Mouse (Mus musculus) MEL (cell line): ENCODE measurements around the gene Pygb. TPM values are rescaled to one million over a fixed set of nuclear protein-coding genes. Genes with fewer than 3 reads are reported as not detected.

Experiments used
- DNase-seq: peaks from one replicate; pipeline ENCODE4 v3.0.0; 2011; ENCODE audit warnings: low read depth, low spot score
- H3K27ac ChIP-seq: 2 replicates; pipeline ENCODE4 v1.5.1; 2012; ENCODE audit warnings: low read depth, mild to moderate bottlenecking, control low read depth, low read length, moderate library complexity; ENCODE audit not compliant: control insufficient read depth
- H3K27me3 ChIP-seq, 2 experiments: fragments of 150-350 bp in 1 of 2; sonication (generic) in 1 of 2; 2 replicates each; pipeline ENCODE4 v1.6.1; 2012; ENCODE audit warnings: low read length in 2 of 2, mild to moderate bottlenecking in 2 of 2, improper control_type of control experiment in 1 of 2, moderate library complexity in 1 of 2; ENCODE audit not compliant: insufficient read depth in 2 of 2, control insufficient read depth in 1 of 2
- H3K36me3 ChIP-seq, 2 experiments: 2 replicates each; pipeline ENCODE4 v1.6.1; 2012 to 2014; ENCODE audit warnings: low read length in 2 of 2, improper control_type of control experiment in 1 of 2, inconsistent platforms in 1 of 2, mild to moderate bottlenecking in 1 of 2; ENCODE audit not compliant: insufficient read depth in 2 of 2, control insufficient read depth in 1 of 2
- H3K4me1 ChIP-seq, 2 experiments: fragments of 150-350 bp in 1 of 2; sonication (generic) in 1 of 2; 2 replicates each; pipeline ENCODE4 v1.6.1; 2012; ENCODE audit warnings: low read length in 2 of 2, improper control_type of control experiment in 1 of 2, mild to moderate bottlenecking in 1 of 2; ENCODE audit not compliant: insufficient read depth in 2 of 2, control insufficient read depth in 1 of 2
- H3K4me3 ChIP-seq, 2 experiments: fragments of 150-350 bp in 1 of 2; sonication (generic) in 1 of 2; 2 replicates each; pipeline ENCODE4 v1.5.1; 2012; ENCODE audit warnings: low read depth in 2 of 2, low read length in 2 of 2, mild to moderate bottlenecking in 2 of 2, moderate library complexity in 2 of 2, control low read depth in 1 of 2, improper control_type of control experiment in 1 of 2; ENCODE audit not compliant: control insufficient read depth in 1 of 2, insufficient read depth in 1 of 2
- H3K79me2 ChIP-seq: 2 replicates; pipeline ENCODE4 v1.6.1; 2012; ENCODE audit warnings: mild to moderate bottlenecking, low read length, moderate library complexity; ENCODE audit not compliant: control insufficient read depth, poor library complexity, insufficient read depth
- H3K9ac ChIP-seq: 2 replicates; pipeline ENCODE4 v1.6.1; 2012; ENCODE audit warnings: low read depth, mild to moderate bottlenecking, control low read depth, low read length, moderate library complexity; ENCODE audit not compliant: control insufficient read depth, poor library complexity, severe bottlenecking
- H3K9me3 ChIP-seq: fragments of 150-350 bp; sonication (generic); replicated peaks from 2 replicates; pipeline ENCODE4 v1.6.1; 2012; ENCODE audit warnings: mild to moderate bottlenecking, low read length, improper control_type of control experiment, moderate library complexity; ENCODE audit not compliant: insufficient read depth
- CHD1 ChIP-seq: IDR thresholded peaks from 2 replicates; pipeline ENCODE4 v1.6.1; 2012; ENCODE audit warnings: low read depth, mild to moderate bottlenecking, inconsistent platforms, low read length, improper control_type of control experiment
- GABPA ChIP-seq: IDR thresholded peaks from 2 replicates; pipeline ENCODE4 v1.6.1; 2012; ENCODE audit warnings: low read depth, mild to moderate bottlenecking, inconsistent platforms, low read length, improper control_type of control experiment, moderate library complexity
- JUND ChIP-seq: IDR thresholded peaks from 2 replicates; pipeline ENCODE4 v1.6.1; 2011; ENCODE audit warnings: low read depth, mild to moderate bottlenecking, improper control_type of control experiment, low read length
- KAT2A ChIP-seq: conservative IDR thresholded peaks from 2 replicates; pipeline ENCODE4 v1.6.1; 2012; ENCODE audit warnings: low read depth, low read length, improper control_type of control experiment, inconsistent platforms
- MAX ChIP-seq: IDR thresholded peaks from 2 replicates; pipeline ENCODE4 v1.6.1; 2011; ENCODE audit warnings: low read length, improper control_type of control experiment
- MAZ ChIP-seq: IDR thresholded peaks from 2 replicates; pipeline ENCODE4 v1.6.1; 2012; ENCODE audit warnings: low read depth, mild to moderate bottlenecking, inconsistent platforms, low read length, improper control_type of control experiment
- MYB ChIP-seq: IDR thresholded peaks from 2 replicates; pipeline ENCODE4 v1.6.1; 2011; ENCODE audit warnings: mild to moderate bottlenecking, low read depth, low read length, improper control_type of control experiment
- NELFE ChIP-seq: IDR thresholded peaks from 2 replicates; pipeline ENCODE4 v1.6.1; 2011; ENCODE audit warnings: low read depth, low read length, improper control_type of control experiment
- NRF1 ChIP-seq: IDR thresholded peaks from 2 replicates; pipeline ENCODE4 v1.6.1; 2014; ENCODE audit warnings: low read depth, mild to moderate bottlenecking, inconsistent platforms, low read length, improper control_type of control experiment, moderate library complexity; ENCODE audit not compliant: poor library complexity, insufficient read depth, severe bottlenecking
- POLR2A ChIP-seq, 2 experiments: IDR thresholded peaks; 2 replicates each; pipeline ENCODE4 v1.6.1; 2011 to 2012; ENCODE audit warnings: low read length in 2 of 2, mild to moderate bottlenecking in 2 of 2, control low read depth in 1 of 2, improper control_type of control experiment in 1 of 2, low read depth in 1 of 2, moderate library complexity in 1 of 2; ENCODE audit not compliant: control insufficient read depth in 1 of 2, insufficient read depth in 1 of 2, poor library complexity in 1 of 2
- POLR2AphosphoS5 ChIP-seq: IDR thresholded peaks from 2 replicates; pipeline ENCODE4 v1.6.1; 2012; ENCODE audit warnings: low read depth, borderline replicate concordance, mild to moderate bottlenecking, inconsistent platforms, low read length, moderate library complexity, mixed read lengths
- RAD21 ChIP-seq: IDR thresholded peaks from 2 replicates; pipeline ENCODE4 v1.6.1; 2011; ENCODE audit warnings: mild to moderate bottlenecking, low read depth, low read length, improper control_type of control experiment
- TCF12 ChIP-seq: IDR thresholded peaks from 2 replicates; pipeline ENCODE4 v1.6.1; 2014; ENCODE audit warnings: low read depth, mild to moderate bottlenecking, inconsistent platforms, low read length, improper control_type of control experiment, moderate library complexity
- ZC3H11A ChIP-seq: IDR thresholded peaks from 2 replicates; pipeline ENCODE4 v1.6.1; 2012; ENCODE audit warnings: low read depth, mild to moderate bottlenecking, inconsistent platforms, low read length, improper control_type of control experiment
- ZKSCAN1 ChIP-seq: IDR thresholded peaks from 2 replicates; pipeline ENCODE4 v1.6.1; 2012; ENCODE audit warnings: low read depth, mild to moderate bottlenecking, inconsistent platforms, low read length, improper control_type of control experiment, moderate library complexity
- ZMIZ1 ChIP-seq: IDR thresholded peaks from 2 replicates; pipeline ENCODE4 v1.6.1; 2012; ENCODE audit warnings: low read depth, mild to moderate bottlenecking, inconsistent platforms, low read length, improper control_type of control experiment, moderate library complexity
- polyA plus RNA-seq, 2 experiments: library from polyadenylated mRNA; stranded (reverse) in 1 of 2; unstranded in 1 of 2; fragments of >175 nt in 1 of 2; fragments of >200 nt in 1 of 2; gene quantifications; 2 replicates each; pipeline versions ENCODE4 v1.2.1 to v1.2.4; 2012; ENCODE audit warnings: low replicate concordance in 2 of 2, low read depth in 1 of 2; ENCODE audit not compliant: insufficient read length in 2 of 2, insufficient read depth in 1 of 2, missing spikeins in 1 of 2
- total RNA-seq: library from RNA; depleted of rRNA; stranded (reverse); fragments of 300-350 nt; gene quantifications from 2 replicates; pipeline ENCODE4 v1.2.3, GENCODE M21; 2012

Pygb gene
- total and polyA plus RNA-seq, 3 experiments, result 19.0 to 26.5 TPM; not detected in 1

- TF ChIP-seq ZKSCAN1 (no peak), ZMIZ1 (no peak), JUND (no peak), CHD1 (no peak), NELFE (no peak), KAT2A (no peak), MAX (no peak), MYB (no peak), NRF1 (no peak), RAD21 (no peak), MAZ (no peak), POLR2A (IDR thresholded peaks at IDR 0.05; ENCODE audit: control insufficient read depth in 1 of 2, insufficient read depth in 1 of 2, low read depth in 1 of 2, low read length in 2 of 2, poor library complexity in 1 of 2) (no peak), POLR2AphosphoS5 (no peak), GABPA (no peak)
- Histone ChIP-seq H3K79me2 (no peaks in the 10 kb centered on the region), H3K4me1 (no peaks in the 10 kb centered on the region), H3K9ac (no peak overlapping the region), H3K27me3 (no peaks in the 10 kb centered on the region), H3K4me3 (no peak overlapping the region), H3K27ac (no peak overlapping the region), H3K36me3 (no peaks in the 10 kb centered on the region; a peak in 1 of 4 replicates), H3K9me3 (no peaks in the 10 kb centered on the region)
- DNase-seq, result no peak
These were observed 26.3 kb downstream of the Pygb start for GRCm38 (mm10) chr2:150812816-150813215.

DNA sequence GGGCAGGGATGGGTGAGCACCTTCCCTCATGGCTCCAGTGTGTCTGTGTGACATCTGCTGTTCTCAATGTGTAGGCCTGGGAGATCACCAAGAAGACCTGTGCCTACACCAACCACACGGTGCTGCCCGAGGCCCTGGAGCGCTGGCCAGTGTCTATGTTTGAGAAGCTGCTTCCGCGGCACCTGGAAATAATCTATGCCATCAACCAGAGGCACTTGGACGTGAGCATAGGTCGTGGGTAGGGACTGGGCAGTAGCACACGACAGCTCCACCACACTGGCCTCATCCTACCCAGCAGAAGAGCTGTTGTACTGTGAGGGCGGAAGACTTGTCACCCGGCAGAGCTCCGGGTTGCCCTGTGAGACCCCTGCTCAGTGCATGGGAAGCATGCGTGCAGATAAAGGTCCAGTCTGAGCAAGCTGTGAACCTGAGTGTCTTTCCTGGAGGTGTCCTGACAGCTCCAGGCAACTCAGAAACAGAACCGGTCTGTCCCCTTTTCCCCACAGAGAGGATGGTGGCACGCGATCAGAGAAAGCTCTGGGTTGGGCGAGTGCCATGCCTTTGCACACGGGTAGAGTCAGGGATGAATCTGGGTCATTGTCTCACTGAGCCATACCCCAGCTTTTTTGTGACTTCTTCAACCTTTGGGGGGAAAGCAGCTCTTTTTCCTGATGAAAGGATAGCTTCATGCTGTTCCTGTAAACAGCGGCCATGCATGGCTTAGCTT, 30.3 kb downstream of the Pygb start:
- Histone ChIP-seq H3K9me3 (no peaks in the 10 kb centered on the region), H3K36me3 (no peaks in the 10 kb centered on the region; a peak in 1 of 4 replicates), H3K4me1 (no peaks in the 10 kb centered on the region), H3K9ac (no peak overlapping the region), H3K79me2 (no peaks in the 10 kb centered on the region), H3K27me3 (no peaks in the 10 kb centered on the region), H3K4me3 (no peak overlapping the region), H3K27ac (no peak overlapping the region)
- no peak for DNase-seq
- TF ChIP-seq RAD21, result no peak
- TF ChIP-seq POLR2AphosphoS5, result no peak
- no peak for TF ChIP-seq ZC3H11A
- TF ChIP-seq TCF12, result no peak
